Mouse (Mus musculus): Measurements from ENCODE around the gene Mamdc4. TPM values are rescaled to one million over a fixed set of nuclear protein-coding genes. Genes with fewer than 3 reads are reported as not detected.

Gene Mamdc4
- 8.0 and 13.4 TPM in 2 replicates for polyA plus RNA-seq (2012; rRNA removed)

- peak; percentile 95 for DNase-seq (ENCODE audit: low read depth)
Measured at GRCm38 (mm10) chr2:25574579-25575431, at the start of gene Mamdc4, which contains the start of gene Phpt1. Gene Mamdc4, minus strand, starts transcription at chr2:25574845. Gene Phpt1, minus strand, starts transcription at chr2:25575224.

GRCm38 (mm10) chr2:25621229-25622200, 46.9 kb upstream of the Mamdc4 start, which contains the start of gene Tmem141:
Gene Tmem141, minus strand, starts transcription at chr2:25622005.
- DNase-seq (ENCODE audit: low read depth) = no peak

DNA sequence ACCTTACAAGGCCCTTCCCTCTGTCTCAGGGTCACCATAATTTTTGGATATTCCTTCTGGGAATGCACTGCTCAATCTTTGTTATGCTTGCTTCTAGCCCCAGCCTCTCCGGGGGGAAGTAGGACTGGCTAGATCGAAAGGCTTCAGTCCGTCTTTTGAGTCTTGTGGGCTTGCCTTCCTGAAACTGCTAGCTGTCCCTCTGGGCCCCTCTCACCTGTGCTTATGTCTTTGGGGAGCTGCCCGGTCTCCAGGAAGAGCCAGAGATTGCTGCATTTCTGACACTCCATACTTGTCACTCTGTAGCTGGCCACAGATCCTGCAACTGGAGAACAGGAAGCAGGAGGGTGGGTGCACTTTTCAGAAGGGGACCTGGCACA, 46.2 kb upstream of the Mamdc4 start:
- no peak for DNase-seq (ENCODE audit: low read depth)

GRCm38 (mm10) chr2:25620386-25620785, 45.7 kb upstream of the Mamdc4 start:
- DNase-seq (ENCODE audit: low read depth) = no peak

DNA sequence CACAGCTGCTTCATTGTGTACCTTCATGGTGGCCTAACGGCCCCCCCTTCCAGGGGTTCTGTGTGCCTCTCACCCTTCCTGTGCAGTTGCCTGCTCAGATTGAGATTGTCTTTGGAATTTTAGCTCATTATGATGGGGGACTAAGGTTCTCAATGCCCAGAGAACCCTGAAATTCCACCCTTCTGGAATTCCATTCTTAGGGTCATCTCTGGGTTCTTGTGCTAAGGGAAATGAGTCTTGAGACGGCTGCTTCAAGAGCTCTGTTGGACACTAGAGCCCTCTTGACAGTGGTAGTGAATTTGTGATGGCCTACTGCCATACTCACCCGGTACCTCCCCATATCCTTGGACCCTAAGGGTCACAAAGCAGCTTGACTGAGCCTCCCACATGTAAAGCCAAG, 42.9 kb upstream of the Mamdc4 start, which contains the start of gene Ccdc183:
Ccdc183 (minus strand) TSS at position 101 of the 400 bp plus-strand sequence.
- DNase-seq (ENCODE audit: low read depth) = no peak

DNA sequence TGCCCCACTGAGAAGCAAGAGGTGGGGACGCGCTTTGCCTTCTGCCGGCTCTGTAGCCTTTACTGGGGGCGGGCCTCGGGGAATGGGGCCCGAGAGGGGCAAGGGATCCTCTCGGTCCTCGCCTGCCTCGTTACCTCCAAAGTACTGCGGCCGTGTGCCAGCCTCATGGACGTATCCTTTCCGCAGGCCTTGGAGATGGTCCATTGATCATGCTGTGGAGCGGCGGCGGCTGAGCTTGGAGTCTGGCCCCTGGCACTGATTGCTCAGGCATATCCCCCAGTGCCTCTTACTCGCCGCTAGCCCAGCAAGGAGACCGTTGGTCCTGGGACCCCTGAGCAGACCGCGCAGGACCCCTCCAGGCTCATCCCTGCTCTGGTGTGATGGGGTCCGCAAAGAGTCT, 41.8 kb upstream of the Mamdc4 start:
- no peak for DNase-seq (ENCODE audit: low read depth)

DNA sequence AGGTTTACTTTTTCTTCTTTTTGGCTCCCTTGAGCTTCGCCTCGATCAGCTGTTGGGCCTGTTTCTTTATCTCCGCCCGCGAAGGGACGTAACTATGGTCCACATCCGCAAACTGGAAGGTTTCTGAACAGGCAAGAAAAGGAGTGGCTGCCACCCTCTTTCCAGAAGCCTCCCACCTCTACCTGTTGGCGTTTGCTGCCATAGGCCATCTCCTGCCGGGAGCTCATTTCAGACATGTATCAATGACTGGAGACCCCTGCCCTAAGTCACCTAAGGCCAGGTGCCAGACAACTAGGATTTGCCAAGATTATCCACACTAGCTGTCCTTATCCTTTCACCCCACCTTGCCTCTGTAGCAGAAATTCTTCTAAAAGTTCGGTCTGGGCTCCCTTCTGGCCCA, 34.0 kb upstream of the Mamdc4 start:
- DNase-seq (ENCODE audit: low read depth) = no peak

DNA sequence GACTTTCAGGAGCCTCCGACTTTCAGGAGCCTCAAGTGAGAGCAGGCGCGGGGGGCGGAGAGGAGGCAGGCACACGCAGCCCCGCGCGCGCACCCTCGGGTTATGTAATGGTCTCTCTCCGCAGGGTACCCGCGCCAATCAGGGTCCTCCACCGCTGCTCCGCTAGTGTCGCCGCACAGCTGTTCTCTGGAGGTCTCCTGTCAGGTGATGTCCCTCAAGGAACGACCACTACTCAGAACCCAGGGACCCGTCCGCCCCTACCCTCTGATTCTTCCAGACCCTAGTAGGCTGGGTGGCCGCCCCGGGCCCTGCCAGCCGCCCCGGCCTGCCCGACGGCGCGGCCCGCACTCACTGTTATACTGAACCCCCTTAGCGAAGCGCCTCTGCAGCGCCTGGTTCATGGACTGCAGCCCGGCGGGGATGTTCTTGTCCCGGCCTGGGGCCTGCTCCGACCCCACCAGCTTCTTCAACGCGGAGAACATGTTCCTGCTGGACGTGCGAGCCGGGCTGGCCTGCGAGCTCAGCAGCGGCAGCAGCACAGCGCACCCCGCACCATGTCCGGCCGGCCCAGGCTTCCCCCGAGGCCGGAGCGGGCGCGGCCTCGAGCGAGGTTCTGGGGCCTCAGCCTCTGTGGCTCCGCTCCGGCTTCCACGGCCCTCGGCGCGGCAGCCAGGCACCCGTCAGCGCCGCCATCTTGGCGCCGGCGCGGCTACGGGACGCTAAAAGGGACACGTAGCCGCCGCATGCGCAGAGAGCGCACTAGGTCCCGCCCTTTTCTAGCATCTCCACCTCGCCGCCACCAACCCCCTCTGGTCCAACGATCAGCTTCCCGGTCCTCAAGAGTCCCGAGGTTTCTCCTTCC, 33.3 kb upstream of the Mamdc4 start, which contains the start of gene Rabl6:
Rabl6 (minus strand) TSS at position 761 of the 862 bp plus-strand sequence.
- no peak for DNase-seq (ENCODE audit: low read depth)

GRCm38 (mm10) chr2:25602526-25602925, 27.9 kb upstream of the Mamdc4 start:
- DNase-seq (ENCODE audit: low read depth) = no peak

GRCm38 (mm10) chr2:25600037-25600436, 25.4 kb upstream of the Mamdc4 start:
- DNase-seq (ENCODE audit: low read depth) = no peak

- no peak for DNase-seq (ENCODE audit: low read depth)
Measured at GRCm38 (mm10) chr2:25598749-25599148, 24.1 kb upstream of the Mamdc4 start.

DNA sequence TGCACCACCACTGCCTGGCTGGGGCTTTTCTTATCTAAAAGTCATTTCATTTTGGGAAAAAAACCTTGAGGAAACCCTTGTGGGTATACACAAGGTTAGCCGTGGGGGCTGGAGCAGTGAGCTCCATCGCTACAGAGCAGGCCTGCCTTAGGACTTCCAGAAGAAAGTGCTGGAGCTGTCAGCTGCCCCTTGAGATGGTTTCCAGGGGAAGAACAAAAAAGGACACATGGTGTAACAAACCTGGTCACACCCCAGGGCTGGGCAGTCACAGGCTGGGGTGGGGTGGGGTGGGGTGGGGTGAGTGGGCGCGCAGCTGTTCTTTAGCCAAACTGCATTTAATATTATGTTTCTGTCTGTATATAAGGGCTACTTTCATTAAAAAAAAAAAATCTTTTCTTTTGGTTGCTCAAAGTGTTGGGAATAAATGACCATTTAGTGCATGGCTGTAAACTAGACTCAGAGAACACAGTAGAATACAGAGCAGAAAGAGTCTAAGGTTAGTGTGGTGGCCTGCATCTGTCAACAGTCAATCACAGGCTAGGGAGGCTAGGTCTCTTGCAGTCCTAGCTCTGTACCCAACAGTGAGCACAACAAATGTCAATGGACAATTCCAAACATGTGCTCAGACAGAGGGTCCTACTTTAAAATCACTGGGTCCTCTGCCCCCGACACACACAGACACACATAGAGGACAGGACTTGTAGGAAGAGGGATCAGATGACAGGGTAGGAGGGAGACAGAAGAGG, 22.3 kb upstream of the Mamdc4 start:
- DNase-seq (ENCODE audit: low read depth) = no peak

DNA sequence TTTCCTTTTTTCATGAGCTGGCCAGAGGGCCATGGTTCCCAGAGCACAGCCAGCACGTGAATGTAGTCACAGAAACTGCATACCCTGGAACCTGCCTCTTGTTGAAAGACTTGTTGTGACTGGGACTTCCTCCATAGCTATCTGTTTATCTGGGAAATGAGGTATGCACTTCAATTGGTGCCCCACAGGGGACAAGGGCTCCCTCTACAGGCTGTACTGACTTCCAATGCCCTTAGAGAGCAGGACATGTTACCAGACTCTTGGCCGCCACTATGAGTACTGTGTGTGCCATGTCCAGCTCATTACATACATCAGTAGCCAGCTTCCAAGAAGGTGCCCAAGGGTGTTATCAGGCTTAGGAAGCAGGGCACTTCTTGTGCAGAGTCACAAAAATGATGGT, 17.2 kb upstream of the Mamdc4 start:
- DNase-seq (ENCODE audit: low read depth) = no peak

GRCm38 (mm10) chr2:25588227-25588907, 13.7 kb upstream of the Mamdc4 start:
- no peak for DNase-seq (ENCODE audit: low read depth)

- DNase-seq (ENCODE audit: low read depth) = no peak
Measured at GRCm38 (mm10) chr2:25587290-25587689, 12.6 kb upstream of the Mamdc4 start.

DNA sequence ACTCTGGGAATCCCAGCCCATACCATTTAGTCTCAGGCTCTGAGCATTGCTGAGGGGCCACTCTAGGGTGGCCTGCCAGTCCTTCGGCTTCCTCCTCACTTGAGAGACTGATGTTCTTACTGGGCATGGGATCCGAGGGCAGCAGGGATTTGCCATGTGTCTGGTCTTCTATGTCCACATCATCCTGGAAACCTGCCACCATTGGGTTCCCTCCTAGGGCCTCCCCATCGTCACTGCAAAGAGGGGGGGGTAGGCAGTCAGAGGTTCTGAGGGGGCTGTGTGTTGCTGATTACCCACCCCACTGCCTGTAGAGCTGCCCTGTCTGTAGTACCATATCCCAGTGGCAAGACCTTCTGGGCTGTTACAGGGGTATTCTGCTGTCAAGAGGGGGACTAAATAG, 11.0 kb upstream of the Mamdc4 start:
- DNase-seq (ENCODE audit: low read depth) = no peak

DNA sequence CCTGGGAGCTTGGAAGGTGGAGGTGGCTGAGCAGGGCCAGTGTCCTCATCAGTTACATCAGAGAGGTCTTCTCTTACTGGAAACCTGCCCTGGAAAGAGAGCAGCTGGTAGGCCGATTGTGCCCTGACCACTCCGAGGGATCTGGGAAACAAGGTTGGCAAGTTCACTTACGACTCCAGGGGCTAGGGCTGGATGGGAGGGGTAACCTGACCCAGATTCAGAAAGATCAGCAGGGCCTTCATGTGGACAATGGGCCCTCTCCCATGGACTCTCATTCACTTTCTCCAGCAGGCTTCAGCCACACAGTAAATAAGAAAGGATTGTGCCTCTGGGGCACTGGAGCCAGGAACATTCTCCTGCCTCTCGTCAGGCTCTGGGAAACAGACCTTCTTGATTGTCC, 10.2 kb upstream of the Mamdc4 start:
- DNase-seq (ENCODE audit: low read depth) = no peak

DNA sequence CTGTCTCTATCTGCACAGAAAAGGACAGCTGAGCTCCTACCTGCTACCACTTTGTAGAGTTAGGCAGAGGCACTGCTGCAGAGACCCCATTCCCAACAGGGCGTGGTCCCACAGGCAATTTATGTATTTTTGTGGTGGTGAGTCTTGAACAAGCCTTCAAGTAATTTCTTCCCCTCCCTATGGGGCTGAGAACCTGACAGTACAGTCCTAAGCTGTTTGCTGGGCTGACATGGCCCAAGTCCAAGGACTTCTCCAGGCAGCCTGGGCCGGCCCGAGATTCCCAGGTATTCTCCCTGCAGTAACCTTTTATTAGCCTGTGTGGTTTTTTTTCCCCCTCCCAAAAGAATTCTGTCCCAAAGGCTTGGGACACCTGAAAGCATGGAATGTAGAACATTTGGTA, 9.5 kb upstream of the Mamdc4 start:
- no peak for DNase-seq (ENCODE audit: low read depth)

- no peak for DNase-seq (ENCODE audit: low read depth)
Measured at GRCm38 (mm10) chr2:25583571-25583970, 8.9 kb upstream of the Mamdc4 start.

DNA sequence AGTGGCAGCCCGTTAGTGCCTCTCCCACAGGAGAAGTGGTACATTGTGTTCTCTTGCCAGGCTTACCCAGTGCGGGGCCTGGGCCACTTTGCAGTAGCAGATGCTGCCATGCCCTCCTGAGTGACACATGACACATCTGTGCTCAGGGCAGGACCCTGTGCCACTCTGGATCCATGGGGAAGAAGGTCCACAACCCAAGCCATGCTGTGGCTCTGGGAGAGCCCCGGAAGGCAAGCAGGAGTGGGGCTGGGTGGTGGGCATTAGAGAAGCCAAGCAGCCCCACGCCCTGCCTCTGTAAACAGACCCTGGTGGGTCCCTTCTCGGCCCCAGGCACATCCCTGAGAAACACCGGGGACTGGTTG, 8.5 kb upstream of the Mamdc4 start:
- DNase-seq (ENCODE audit: low read depth) = no peak

Measured in gonadal fat pad, adult 2 months (tissue).